Mouse (Mus musculus) spleen, adult 18-20 months (tissue): ENCODE measurements around the gene Piezo1.

ENCODE experiments used
- DNase-seq, 2 experiments: peaks; one replicate each; pipeline ENCODE4 v3.0.0; 2022; ENCODE audit warnings: mixed read lengths in 2 of 2

The Piezo1 gene

GRCm38 (mm10) chr8:122569996-122570395 lies 18.9 kb upstream of the Piezo1 start:
- DNase-seq = no peak

- DNase-seq = no peak
These were observed 18.2 kb upstream of the Piezo1 start for GRCm38 (mm10) chr8:122569329-122569728.

- DNase-seq = no peak
These were observed 17.8 kb upstream of the Piezo1 start for GRCm38 (mm10) chr8:122568881-122569309.

- DNase-seq = peak; percentile 79 to 86
These were observed 17.0 kb upstream of the Piezo1 start for GRCm38 (mm10) chr8:122568109-122568504.

GRCm38 (mm10) chr8:122567361-122568108 lies 16.4 kb upstream of the Piezo1 start, which contains the start of gene Cdt1:
Cdt1 (plus strand) TSS chr8:122568015.
- DNase-seq = peak; percentile 90 to 92

GRCm38 (mm10) chr8:122566766-122567165 lies 15.6 kb upstream of the Piezo1 start:
- no peak for DNase-seq

- DNase-seq = no peak
These were observed 13.5 kb upstream of the Piezo1 start for GRCm38 (mm10) chr8:122564363-122565352.

- no peak for DNase-seq
These were observed 10.1 kb upstream of the Piezo1 start for GRCm38 (mm10) chr8:122561199-122561598.

GRCm38 (mm10) chr8:122558671-122559349 lies 7.7 kb upstream of the Piezo1 start:
- no peak for DNase-seq

- no peak for DNase-seq
These were observed 6.3 kb upstream of the Piezo1 start for GRCm38 (mm10) chr8:122557248-122558038.

- peak; percentile 73 to 74 for DNase-seq
These were observed 5.2 kb upstream of the Piezo1 start for GRCm38 (mm10) chr8:122556030-122557009.

GRCm38 (mm10) chr8:122554786-122555185 lies 3.7 kb upstream of the Piezo1 start:
- no peak for DNase-seq

- DNase-seq = no peak
These were observed 199 bp downstream of the Piezo1 start for GRCm38 (mm10) chr8:122550995-122551264.

GRCm38 (mm10) chr8:122550234-122550994 lies 715 bp downstream of the Piezo1 start:
- peak in 1 of 2 experiments; percentile 31 for DNase-seq

- no peak for DNase-seq
These were observed 2.2 kb downstream of the Piezo1 start for GRCm38 (mm10) chr8:122548891-122549439.

GRCm38 (mm10) chr8:122548331-122548730 lies 2.8 kb downstream of the Piezo1 start:
- no peak for DNase-seq

GRCm38 (mm10) chr8:122547815-122548214 lies 3.3 kb downstream of the Piezo1 start:
- DNase-seq = peak; percentile 62 to 68

GRCm38 (mm10) chr8:122546811-122547453 lies 4.2 kb downstream of the Piezo1 start:
- no peak for DNase-seq

GRCm38 (mm10) chr8:122546066-122546755 lies 4.9 kb downstream of the Piezo1 start:
- no peak for DNase-seq
